Mouse (Mus musculus): ENCODE measurements around the gene Chd1. TPM values are rescaled to one million over a fixed set of nuclear protein-coding genes. Genes with fewer than 3 reads are reported as not detected.

Chd1 gene
- 13.4 and 14.3 TPM in 2 replicates for polyA plus RNA-seq (2015; fragmentation: Nextera tagmentation; extraction: Ambion mirVana)

DNA sequence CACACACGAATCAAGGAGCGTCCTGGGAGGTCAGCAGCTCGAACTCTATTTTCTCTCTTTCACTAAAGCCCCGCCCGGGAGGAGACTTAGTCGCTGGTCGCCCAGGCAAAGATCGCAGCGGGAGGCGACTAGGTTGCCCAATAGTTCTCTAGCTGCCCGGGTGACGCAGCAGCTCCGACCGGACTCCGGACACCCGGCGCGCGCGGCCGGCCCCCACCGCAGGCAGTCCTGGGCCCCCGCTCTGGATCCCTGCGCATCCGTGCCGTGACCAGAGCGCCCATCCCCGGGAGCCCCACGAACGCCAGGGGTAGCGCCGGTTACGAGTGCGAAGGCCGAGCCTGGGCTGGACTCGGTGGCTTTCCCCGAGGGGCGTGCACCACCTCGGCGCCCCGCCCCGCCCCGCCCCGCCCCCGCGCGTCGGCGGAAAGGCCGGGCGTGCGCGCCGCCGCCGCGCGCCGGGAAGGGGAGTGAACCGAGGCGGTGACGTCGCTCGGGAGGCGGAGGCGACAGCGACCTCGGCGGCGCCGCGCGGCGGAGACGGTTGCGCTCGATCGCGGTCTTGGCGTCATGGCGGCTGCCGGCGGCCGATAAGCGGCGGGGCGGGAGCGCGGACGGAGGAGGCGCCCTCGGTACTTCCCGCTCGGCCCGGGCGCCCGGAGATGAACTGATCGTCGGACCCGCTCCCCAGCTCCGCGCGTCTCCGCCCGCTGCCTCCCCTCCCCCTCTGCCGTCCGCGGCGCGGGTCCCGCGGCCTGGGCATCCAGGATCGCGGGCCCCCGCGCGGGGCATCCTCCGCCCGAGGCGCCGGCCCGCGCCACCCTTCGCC is at the start of gene Chd1:
Chd1 (plus strand) TSS at position 493 of the 826 bp plus-strand sequence.
- Histone ChIP-seq H3K27ac (ENCODE audit: low read length) (peak within 1 kb of the TSS; percentile 97), H3K4me2 (ENCODE audit: low read depth, low read length) (peak within 1 kb of the TSS; percentile 67), H3K9ac (ENCODE audit: low read depth, low read length) (peak within 1 kb of the TSS; percentile 87), H3K9me3 (ENCODE audit: control insufficient read depth, low read length) (no peaks in the 10 kb centered on the region), H3K4me1 (ENCODE audit: control insufficient read depth, insufficient read depth, low read length) (peaks cover 8% of the 10 kb centered on the region; the same call in 1 of the 2 replicates), H3K27me3 (replicated peaks; ENCODE audit: control insufficient read depth, insufficient read depth, low read length) (no peaks in the 10 kb centered on the region), H3K36me3 (ENCODE audit: control insufficient read depth, insufficient read depth, low read length) (no peaks in the 10 kb centered on the region), H3K4me3 (ENCODE audit: low read length) (peak within 1 kb of the TSS; percentile 94)
- under 1% methylated on average over 54 of the region's 124 CpGs for WGBS
- ATAC-seq = peak; percentile 95

DNA sequence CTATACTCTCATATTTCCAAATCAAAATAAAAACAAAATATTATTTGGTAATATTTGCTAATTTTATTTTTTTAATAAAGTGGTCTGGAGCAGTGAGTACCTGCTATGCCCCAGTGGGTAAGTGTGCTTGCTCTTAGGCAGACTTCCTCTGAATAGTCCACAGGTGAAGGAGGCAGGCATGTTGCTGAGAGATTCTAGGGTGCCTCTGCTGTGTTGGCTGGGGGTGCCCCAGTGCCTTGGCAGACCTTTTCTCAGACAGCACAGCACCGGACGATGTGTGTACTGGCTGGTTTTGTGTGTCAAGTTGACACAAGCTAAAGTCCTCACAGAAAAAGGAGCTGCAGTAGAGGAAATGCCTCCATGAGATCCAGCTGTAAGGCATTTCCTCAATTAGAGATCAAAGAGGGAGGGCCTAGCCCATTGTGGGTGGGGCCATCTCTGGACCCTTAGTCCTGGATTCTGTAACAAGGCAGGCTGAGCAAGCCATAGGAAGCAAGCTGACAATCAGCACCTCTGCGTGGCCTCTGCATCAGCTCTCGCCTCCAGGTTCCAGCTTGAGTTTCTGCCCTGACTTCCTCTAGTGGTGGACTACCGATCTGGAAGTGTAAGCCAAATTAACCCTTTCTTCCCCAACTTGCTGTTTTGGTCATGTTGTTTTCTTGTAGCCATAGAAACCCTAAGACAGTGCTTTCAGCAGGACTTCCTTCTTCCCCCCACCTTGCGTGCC is 47.7 kb upstream of the Chd1 start:
- ATAC-seq = peak; percentile 96
- no peak overlapping the region for H3K9ac ChIP-seq (ENCODE audit: low read depth, low read length)
- H3K4me1 ChIP-seq (ENCODE audit: control insufficient read depth, insufficient read depth, low read length) = no peaks in the 10 kb centered on the region
- H3K36me3 ChIP-seq (ENCODE audit: control insufficient read depth, insufficient read depth, low read length) = no peaks in the 10 kb centered on the region
- 23% methylated on average over 6 of the region's 6 CpGs for WGBS
- H3K4me2 ChIP-seq (ENCODE audit: low read depth, low read length) = peak overlapping the region; percentile 35
- H3K4me3 ChIP-seq (ENCODE audit: low read length) = peak overlapping the region; percentile 8; the same call in 1 of the 2 replicates
- no peaks in the 10 kb centered on the region for H3K9me3 ChIP-seq (ENCODE audit: control insufficient read depth, low read length)
- H3K27ac ChIP-seq (ENCODE audit: low read length) = no peak overlapping the region
- H3K27me3 ChIP-seq (replicated peaks; ENCODE audit: control insufficient read depth, insufficient read depth, low read length) = no peaks in the 10 kb centered on the region

DNA sequence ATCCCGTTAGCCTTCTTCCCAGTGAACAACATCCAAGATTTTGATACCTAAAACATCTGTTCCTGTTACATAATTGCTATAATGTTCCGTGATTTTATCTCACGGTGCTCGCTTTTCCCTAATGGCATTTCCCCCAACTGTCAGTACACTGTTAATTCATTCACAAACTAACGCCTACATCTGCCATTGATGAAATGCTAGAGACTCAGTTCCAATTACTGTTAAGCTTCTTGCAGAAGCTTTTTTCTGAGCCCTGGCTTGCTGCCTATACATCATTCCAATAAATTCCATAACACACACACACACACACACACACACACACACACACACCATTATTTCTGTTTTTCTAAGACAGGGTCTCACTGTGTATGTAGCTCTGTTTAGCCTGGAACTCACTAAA is 31.9 kb upstream of the Chd1 start:
- 60% methylated on average over 5 of the region's 5 CpGs for WGBS
- Histone ChIP-seq H3K9ac (ENCODE audit: low read depth, low read length) (no peak overlapping the region), H3K4me2 (ENCODE audit: low read depth, low read length) (no peak overlapping the region), H3K4me1 (ENCODE audit: control insufficient read depth, insufficient read depth, low read length) (no peaks in the 10 kb centered on the region), H3K4me3 (ENCODE audit: low read length) (no peak overlapping the region), H3K36me3 (ENCODE audit: control insufficient read depth, insufficient read depth, low read length) (no peaks in the 10 kb centered on the region), H3K9me3 (ENCODE audit: control insufficient read depth, low read length) (no peaks in the 10 kb centered on the region), H3K27ac (ENCODE audit: low read length) (no peak overlapping the region), H3K27me3 (replicated peaks; ENCODE audit: control insufficient read depth, insufficient read depth, low read length) (no peaks in the 10 kb centered on the region)
- no peak for ATAC-seq

DNA sequence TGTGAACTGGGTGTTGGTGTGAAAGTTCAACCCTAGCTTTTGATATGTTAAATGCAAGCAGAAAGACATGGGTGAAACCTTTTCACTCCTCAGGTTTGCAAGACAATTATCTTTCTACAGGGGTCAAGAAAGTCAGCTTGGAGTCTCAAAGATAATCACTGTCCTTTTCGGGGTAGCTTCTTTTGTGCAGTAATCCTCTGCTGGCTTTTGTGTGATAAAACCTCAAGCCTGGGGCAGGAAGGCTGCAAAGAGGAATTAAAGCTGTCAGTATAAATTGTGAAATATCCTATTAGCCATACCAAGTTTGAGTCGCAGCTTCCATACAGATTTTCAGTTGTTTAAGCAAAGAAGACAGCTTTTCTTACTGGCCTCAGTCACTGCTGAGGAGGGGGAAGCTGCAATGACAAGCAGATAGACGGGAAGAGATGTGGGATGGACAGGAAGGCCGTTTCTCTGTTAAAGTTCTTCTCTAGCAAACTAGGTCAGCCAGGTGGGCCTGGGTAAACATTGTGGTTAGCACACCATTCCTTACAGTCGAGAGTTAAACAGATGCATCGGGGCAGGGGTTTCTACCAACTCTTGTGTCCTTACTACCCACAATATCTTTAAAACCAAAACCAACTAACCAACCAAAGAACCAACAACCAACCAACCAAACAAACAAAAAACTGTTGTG is 26.7 kb upstream of the Chd1 start:
- no peak overlapping the region for H3K4me3 ChIP-seq (ENCODE audit: low read length)
- H3K4me2 ChIP-seq (ENCODE audit: low read depth, low read length) = no peak overlapping the region
- ATAC-seq = no peak
- H3K9ac ChIP-seq (ENCODE audit: low read depth, low read length) = no peak overlapping the region
- H3K27me3 ChIP-seq (replicated peaks; ENCODE audit: control insufficient read depth, insufficient read depth, low read length) = no peaks in the 10 kb centered on the region
- no peaks in the 10 kb centered on the region for H3K4me1 ChIP-seq (ENCODE audit: control insufficient read depth, insufficient read depth, low read length)
- WGBS = 23% methylated on average over 6 of the region's 6 CpGs
- H3K27ac ChIP-seq (ENCODE audit: low read length) = no peak overlapping the region
- H3K36me3 ChIP-seq (ENCODE audit: control insufficient read depth, insufficient read depth, low read length) = no peaks in the 10 kb centered on the region
- H3K9me3 ChIP-seq (ENCODE audit: control insufficient read depth, low read length) = no peaks in the 10 kb centered on the region

DNA sequence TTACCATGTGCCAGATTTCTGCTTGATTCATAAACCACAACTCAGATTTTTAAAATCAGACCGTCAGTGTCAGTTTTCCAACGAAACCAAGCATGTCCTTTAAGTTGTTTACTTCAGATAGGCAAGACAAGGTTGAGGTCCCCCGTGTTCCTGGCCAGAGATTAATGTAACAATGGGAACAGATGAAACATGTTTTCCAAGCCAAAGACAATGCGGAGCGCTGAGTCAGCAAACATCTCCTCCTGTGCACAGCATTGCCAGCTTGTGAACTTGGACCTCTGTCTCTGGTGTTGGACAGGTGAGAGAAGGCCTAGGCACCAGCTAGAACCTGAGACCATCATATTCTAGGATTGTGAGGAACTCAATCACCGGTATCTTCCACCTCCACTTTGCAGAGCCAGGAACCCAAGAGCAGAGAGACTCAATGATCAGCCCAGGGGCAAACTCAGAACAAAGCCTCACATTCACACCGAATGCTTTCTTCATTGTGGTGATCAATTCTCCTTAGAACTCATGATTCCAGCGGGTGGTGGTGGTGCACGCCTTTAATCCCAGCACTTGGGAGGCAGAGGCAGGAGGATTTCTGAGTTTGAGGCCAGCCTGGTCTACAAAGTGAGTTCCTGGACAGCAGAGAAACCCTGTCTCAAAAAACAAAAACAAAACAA is 24.7 kb upstream of the Chd1 start:
- 88% methylated on average over 9 of the region's 9 CpGs for WGBS
- H3K27ac ChIP-seq (ENCODE audit: low read length) = no peak overlapping the region
- H3K9me3 ChIP-seq (ENCODE audit: control insufficient read depth, low read length) = no peaks in the 10 kb centered on the region
- H3K4me1 ChIP-seq (ENCODE audit: control insufficient read depth, insufficient read depth, low read length) = no peaks in the 10 kb centered on the region
- H3K36me3 ChIP-seq (ENCODE audit: control insufficient read depth, insufficient read depth, low read length) = no peaks in the 10 kb centered on the region
- no peaks in the 10 kb centered on the region for H3K27me3 ChIP-seq (replicated peaks; ENCODE audit: control insufficient read depth, insufficient read depth, low read length)
- ATAC-seq = no peak
- H3K4me3 ChIP-seq (ENCODE audit: low read length) = no peak overlapping the region
- no peak overlapping the region for H3K9ac ChIP-seq (ENCODE audit: low read depth, low read length)
- no peak overlapping the region for H3K4me2 ChIP-seq (ENCODE audit: low read depth, low read length)

DNA sequence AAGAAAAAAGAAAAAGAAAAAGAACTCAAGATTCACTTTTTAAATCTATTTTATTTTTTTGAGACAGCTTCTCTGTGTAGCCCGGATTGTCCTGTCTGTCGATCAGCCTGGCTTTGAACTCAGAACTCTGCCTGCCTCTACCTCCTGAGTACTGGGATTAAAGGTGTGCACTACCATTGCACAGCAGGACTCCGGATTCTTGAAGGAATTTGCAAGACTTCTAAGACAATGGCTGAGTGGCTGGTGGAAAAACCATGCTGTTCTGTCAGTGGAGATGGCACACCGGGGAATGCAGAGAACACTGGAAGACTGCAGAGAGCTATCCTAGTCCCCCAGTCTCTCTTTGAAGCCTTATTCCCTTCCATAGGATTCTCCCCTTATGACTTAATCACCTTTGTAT is 24.1 kb upstream of the Chd1 start:
- Histone ChIP-seq H3K4me3 (ENCODE audit: low read length) (no peak overlapping the region), H3K4me1 (ENCODE audit: control insufficient read depth, insufficient read depth, low read length) (no peaks in the 10 kb centered on the region), H3K9ac (ENCODE audit: low read depth, low read length) (no peak overlapping the region), H3K9me3 (ENCODE audit: control insufficient read depth, low read length) (no peaks in the 10 kb centered on the region), H3K27me3 (replicated peaks; ENCODE audit: control insufficient read depth, insufficient read depth, low read length) (no peaks in the 10 kb centered on the region), H3K36me3 (ENCODE audit: control insufficient read depth, insufficient read depth, low read length) (no peaks in the 10 kb centered on the region), H3K27ac (ENCODE audit: low read length) (no peak overlapping the region), H3K4me2 (ENCODE audit: low read depth, low read length) (no peak overlapping the region)
- ATAC-seq = no peak
- WGBS = 87% methylated on average over 4 of the region's 4 CpGs

DNA sequence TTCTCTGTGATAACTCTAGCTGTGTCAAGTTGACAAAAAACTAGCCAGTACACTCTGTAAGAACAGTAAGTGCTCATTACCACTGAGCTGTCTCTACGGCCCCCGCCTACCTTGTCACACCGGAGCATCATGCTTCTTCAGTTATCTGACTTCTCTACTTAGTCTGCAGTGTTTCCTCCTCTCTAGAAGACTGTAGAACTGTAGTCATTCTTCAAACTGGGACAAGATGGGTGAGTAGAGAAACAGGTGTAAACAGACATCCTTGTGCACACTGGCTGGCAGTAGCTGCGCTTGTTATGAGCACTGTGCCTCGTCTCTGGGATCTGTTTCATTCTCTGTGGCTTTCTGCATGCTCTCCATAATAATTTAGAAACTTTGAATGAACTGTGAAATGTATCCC is 18.4 kb upstream of the Chd1 start:
- Histone ChIP-seq H3K4me3 (ENCODE audit: low read length) (no peak overlapping the region), H3K27ac (ENCODE audit: low read length) (no peak overlapping the region), H3K4me1 (ENCODE audit: control insufficient read depth, insufficient read depth, low read length) (no peaks in the 10 kb centered on the region), H3K36me3 (ENCODE audit: control insufficient read depth, insufficient read depth, low read length) (no peaks in the 10 kb centered on the region), H3K9me3 (ENCODE audit: control insufficient read depth, low read length) (no peaks in the 10 kb centered on the region), H3K27me3 (replicated peaks; ENCODE audit: control insufficient read depth, insufficient read depth, low read length) (no peaks in the 10 kb centered on the region), H3K4me2 (ENCODE audit: low read depth, low read length) (no peak overlapping the region), H3K9ac (ENCODE audit: low read depth, low read length) (no peak overlapping the region)
- no peak for ATAC-seq
- 88% methylated on average over 5 of the region's 5 CpGs for WGBS

DNA sequence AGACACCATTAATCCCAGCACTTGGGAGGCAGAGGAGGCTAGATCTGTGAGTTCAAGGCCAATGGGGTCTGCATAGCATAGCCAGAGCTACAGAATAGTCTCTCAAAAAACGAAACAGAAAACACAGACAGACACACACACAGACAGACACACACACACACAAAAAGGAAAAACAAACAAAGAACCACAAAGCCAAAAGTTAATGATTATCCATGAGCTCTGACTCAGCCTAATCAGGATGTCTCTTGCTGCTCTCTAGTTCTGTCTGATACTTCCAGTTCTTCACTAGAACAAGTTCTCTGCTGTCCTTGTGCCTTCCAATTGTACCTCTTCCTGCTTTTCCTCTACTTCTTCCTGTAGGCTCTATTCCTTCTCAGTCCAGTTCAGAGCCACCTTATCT is 14.5 kb upstream of the Chd1 start:
- H3K9ac ChIP-seq (ENCODE audit: low read depth, low read length) = no peak overlapping the region
- no peak overlapping the region for H3K4me3 ChIP-seq (ENCODE audit: low read length)
- no peaks in the 10 kb centered on the region for H3K4me1 ChIP-seq (ENCODE audit: control insufficient read depth, insufficient read depth, low read length)
- no peaks in the 10 kb centered on the region for H3K27me3 ChIP-seq (replicated peaks; ENCODE audit: control insufficient read depth, insufficient read depth, low read length)
- 48% methylated on average over 1 of the region's 1 CpGs for WGBS
- H3K4me2 ChIP-seq (ENCODE audit: low read depth, low read length) = no peak overlapping the region
- peak; percentile 70 for ATAC-seq
- no peak overlapping the region for H3K27ac ChIP-seq (ENCODE audit: low read length)
- no peaks in the 10 kb centered on the region for H3K9me3 ChIP-seq (ENCODE audit: control insufficient read depth, low read length)
- H3K36me3 ChIP-seq (ENCODE audit: control insufficient read depth, insufficient read depth, low read length) = no peaks in the 10 kb centered on the region

DNA sequence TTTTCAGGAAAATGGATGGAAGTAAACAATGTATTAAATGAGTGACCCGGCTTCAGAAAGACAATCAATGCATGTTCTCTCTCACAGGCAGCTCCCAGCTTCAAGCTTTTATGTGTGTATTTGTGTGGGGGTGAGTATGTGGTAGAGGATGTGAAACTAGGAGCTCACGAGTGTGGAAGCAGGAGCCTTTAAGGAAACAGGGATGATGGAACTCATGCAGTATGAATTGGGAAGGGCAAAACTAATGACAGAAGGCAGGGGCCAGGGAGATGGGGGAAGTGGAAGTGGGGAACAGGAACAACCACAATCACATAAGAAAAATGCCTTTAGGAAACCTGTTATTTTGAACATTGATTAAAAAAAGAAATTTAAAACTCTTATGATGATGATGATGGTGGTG is 9.2 kb upstream of the Chd1 start:
- 70% methylated on average over 2 of the region's 2 CpGs for WGBS
- Histone ChIP-seq H3K4me3 (ENCODE audit: low read length) (no peak overlapping the region), H3K27me3 (replicated peaks; ENCODE audit: control insufficient read depth, insufficient read depth, low read length) (no peaks in the 10 kb centered on the region)

More for the DNA sequence above, 9.2 kb upstream of the Chd1 start:
- Histone ChIP-seq H3K4me1 (ENCODE audit: control insufficient read depth, insufficient read depth, low read length) (no peaks in the 10 kb centered on the region), H3K4me2 (ENCODE audit: low read depth, low read length) (no peak overlapping the region), H3K9me3 (ENCODE audit: control insufficient read depth, low read length) (no peaks in the 10 kb centered on the region), H3K27ac (ENCODE audit: low read length) (no peak overlapping the region), H3K9ac (ENCODE audit: low read depth, low read length) (no peak overlapping the region), H3K36me3 (ENCODE audit: control insufficient read depth, insufficient read depth, low read length) (no peaks in the 10 kb centered on the region)
- ATAC-seq = no peak
